30 mouse cellular contexts compared by ENCODE assay signal in genomic region chr6:31873911-31874310, GRCm38 (mm10).
DNase-seq lines count a peak whose midpoint lies in the region; ATAC-seq lines count a peak whose summit lies in the region.
"Had no signal": no experiment of that assay in that cellular context is flagged by ENCODE, and none has a peak within 500 bp of the region (broad histone marks: within the 10 kb centered on the region; RNA-seq: fewer than 3 reads in every experiment).

No protein-coding gene starts in this region.

- WGBS in forebrain, embryonic 14.5 days = 40% methylated on average over 1 of the region's 1 CpGs
- WGBS in forebrain, embryonic 16.5 days = 33% methylated on average over 1 of the region's 1 CpGs
- WGBS in hindbrain, embryonic 16.5 days = 14% methylated on average over 1 of the region's 1 CpGs
- 44% methylated on average over 1 of the region's 1 CpGs for WGBS in hindbrain, embryonic 10.5 days
- 17% methylated on average over 1 of the region's 1 CpGs for WGBS in midbrain, embryonic 13.5 days
- 54% methylated on average over 1 of the region's 1 CpGs for WGBS in midbrain, embryonic 10.5 days

- no peaks in the 10 kb centered on the region for H3K27me3 ChIP-seq in forebrain, embryonic 14.5 days (replicated peaks; ENCODE audit: control insufficient read depth, insufficient read depth, low read length)
- H3K27me3 ChIP-seq in forebrain, embryonic 16.5 days (replicated peaks; ENCODE audit: control insufficient read depth, insufficient read depth, low read length) = no peaks in the 10 kb centered on the region
- no peaks in the 10 kb centered on the region for H3K27me3 ChIP-seq in hindbrain, embryonic 16.5 days (replicated peaks; ENCODE audit: control insufficient read depth, insufficient read depth, low read length)
- H3K27me3 ChIP-seq in hindbrain, embryonic 10.5 days (ENCODE audit: insufficient read depth, poor library complexity, severe bottlenecking) = no peaks in the 10 kb centered on the region
- H3K27me3 ChIP-seq in midbrain, embryonic 13.5 days = no peaks in the 10 kb centered on the region
- H3K27me3 ChIP-seq in midbrain, embryonic 10.5 days (ENCODE audit: low read depth, poor library complexity, severe bottlenecking) = no peaks in the 10 kb centered on the region
- H3K27me3 ChIP-seq: embryonic facial prominence, embryonic 15.5 days; forebrain, embryonic 12.5 days; heart, embryonic 13.5 days; hindbrain, embryonic 15.5 days; intestine, embryonic 15.5 days; limb, embryonic 12.5 days; liver, embryonic 12.5 days; midbrain, embryonic 12.5 days had no signal

- H3K27ac ChIP-seq in forebrain, embryonic 14.5 days (ENCODE audit: low read depth, low read length) = no peak overlapping the region
- H3K27ac ChIP-seq in forebrain, embryonic 16.5 days (ENCODE audit: low read length) = no peak overlapping the region
- H3K27ac ChIP-seq in hindbrain, embryonic 16.5 days (ENCODE audit: low read depth, low read length) = no peak overlapping the region
- no peak overlapping the region for H3K27ac ChIP-seq in hindbrain, embryonic 10.5 days
- peak overlapping the region; percentile 30; the same call in 1 of the 2 replicates for H3K27ac ChIP-seq in midbrain, embryonic 13.5 days
- no peak overlapping the region for H3K27ac ChIP-seq in midbrain, embryonic 10.5 days (replicated peaks)
- H3K27ac ChIP-seq: embryonic facial prominence, embryonic 10.5 days; embryonic facial prominence, embryonic 15.5 days; forebrain, embryonic 12.5 days; heart, embryonic 13.5 days; hindbrain, embryonic 15.5 days; intestine, embryonic 15.5 days; layer of hippocampus, adult 2 months; left cerebral cortex, adult 2 months; limb, embryonic 12.5 days; liver, embryonic 12.5 days; midbrain, embryonic 12.5 days; stomach, postnatal 0 days had no signal

- H3K9me3 ChIP-seq in forebrain, embryonic 14.5 days (replicated peaks; ENCODE audit: control insufficient read depth, low read length) = no peaks in the 10 kb centered on the region
- H3K9me3 ChIP-seq in forebrain, embryonic 16.5 days (ENCODE audit: control insufficient read depth, low read length) = no peaks in the 10 kb centered on the region
- H3K9me3 ChIP-seq in hindbrain, embryonic 16.5 days (ENCODE audit: control insufficient read depth, low read length) = no peaks in the 10 kb centered on the region
- H3K9me3 ChIP-seq in hindbrain, embryonic 10.5 days = no peaks in the 10 kb centered on the region
- H3K9me3 ChIP-seq in midbrain, embryonic 13.5 days = no peaks in the 10 kb centered on the region
- no peaks in the 10 kb centered on the region for H3K9me3 ChIP-seq in midbrain, embryonic 10.5 days (replicated peaks)
- H3K9me3 ChIP-seq: embryonic facial prominence, embryonic 10.5 days; embryonic facial prominence, embryonic 15.5 days; forebrain, embryonic 12.5 days; G1E; heart, embryonic 13.5 days; hindbrain, embryonic 15.5 days; intestine, embryonic 15.5 days; limb, embryonic 12.5 days; liver, embryonic 12.5 days; midbrain, embryonic 12.5 days had no signal

- DNase-seq in adrenal gland, adult 2 months = peak; percentile 26
- DNase-seq in adrenal gland, postnatal 4 days (ENCODE audit: low spot score in 2 of 2) = no peak
- peak; percentile 21 for DNase-seq in forebrain, embryonic 14.5 days (ENCODE audit: low spot score)
- DNase-seq in hindbrain, embryonic 10.5 days (ENCODE audit: low spot score) = no peak
- DNase-seq in midbrain, embryonic 10.5 days (ENCODE audit: low spot score) = no peak
- DNase-seq: gastrocnemius, postnatal 14 days; heart, postnatal 10 days; kidney, adult 2 months; kidney, postnatal 36 days; liver, postnatal 0 days; lung, postnatal 14 days; right cerebral cortex, postnatal 4 days; thymus, adult 18-20 months; thymus, postnatal 25 days had no signal

- no peaks in the 10 kb centered on the region for H3K36me3 ChIP-seq in forebrain, embryonic 14.5 days (ENCODE audit: control insufficient read depth, insufficient read depth, low read length)
- no peaks in the 10 kb centered on the region for H3K36me3 ChIP-seq in forebrain, embryonic 16.5 days (ENCODE audit: control insufficient read depth, insufficient read depth)
- no peaks in the 10 kb centered on the region for H3K36me3 ChIP-seq in hindbrain, embryonic 16.5 days (ENCODE audit: control insufficient read depth, insufficient read depth, low read length)
- no peaks in the 10 kb centered on the region for H3K36me3 ChIP-seq in hindbrain, embryonic 10.5 days
- H3K36me3 ChIP-seq in midbrain, embryonic 13.5 days = no peaks in the 10 kb centered on the region
- H3K36me3 ChIP-seq in midbrain, embryonic 10.5 days = no peaks in the 10 kb centered on the region
- H3K36me3 ChIP-seq: embryonic facial prominence, embryonic 10.5 days; embryonic facial prominence, embryonic 15.5 days; forebrain, embryonic 12.5 days; G1E; heart, embryonic 13.5 days; hindbrain, embryonic 15.5 days; intestine, embryonic 15.5 days; limb, embryonic 12.5 days; liver, embryonic 12.5 days; midbrain, embryonic 12.5 days had no signal

- H3K4me2 ChIP-seq in forebrain, embryonic 14.5 days (ENCODE audit: low read length) = no peak overlapping the region
- no peak overlapping the region for H3K4me2 ChIP-seq in forebrain, embryonic 16.5 days (ENCODE audit: low read length)
- H3K4me2 ChIP-seq in hindbrain, embryonic 16.5 days (ENCODE audit: low read length) = no peak overlapping the region
- H3K4me2 ChIP-seq in midbrain, embryonic 13.5 days (replicated peaks) = no peak overlapping the region
- H3K4me2 ChIP-seq: embryonic facial prominence, embryonic 15.5 days; forebrain, embryonic 12.5 days; heart, embryonic 13.5 days; hindbrain, embryonic 15.5 days; intestine, embryonic 15.5 days; limb, embryonic 12.5 days; liver, embryonic 12.5 days; midbrain, embryonic 12.5 days had no signal

- H3K9ac ChIP-seq in forebrain, embryonic 14.5 days (ENCODE audit: low read length) = no peak overlapping the region
- no peak overlapping the region for H3K9ac ChIP-seq in forebrain, embryonic 16.5 days (replicated peaks; ENCODE audit: low read depth, low read length)
- H3K9ac ChIP-seq in hindbrain, embryonic 16.5 days (ENCODE audit: low read depth, low read length) = no peak overlapping the region
- no peak overlapping the region for H3K9ac ChIP-seq in midbrain, embryonic 13.5 days (replicated peaks)
- H3K9ac ChIP-seq: embryonic facial prominence, embryonic 15.5 days; forebrain, embryonic 12.5 days; heart, embryonic 13.5 days; hindbrain, embryonic 15.5 days; intestine, embryonic 15.5 days; limb, embryonic 12.5 days; liver, embryonic 12.5 days; liver, postnatal 0 days; midbrain, embryonic 12.5 days had no signal

- ATAC-seq in forebrain, embryonic 14.5 days = no peak
- ATAC-seq in forebrain, embryonic 16.5 days = no peak
- 0 out of 2 replicates have a peak, but pooled peaks have one; percentile 20 for ATAC-seq in hindbrain, embryonic 16.5 days
- ATAC-seq in midbrain, embryonic 13.5 days = 0 out of 2 replicates have a peak, but pooled peaks have one; percentile 48
- ATAC-seq: intestine, embryonic 15.5 days; liver, embryonic 12.5 days; liver, postnatal 0 days had no signal

- H3K4me1 ChIP-seq in forebrain, embryonic 14.5 days (ENCODE audit: control insufficient read depth, insufficient read depth, low read length) = no peaks in the 10 kb centered on the region
- H3K4me1 ChIP-seq in forebrain, embryonic 16.5 days (replicated peaks; ENCODE audit: control insufficient read depth, insufficient read depth, low read length) = no peaks in the 10 kb centered on the region
- peaks cover 3% of the 10 kb centered on the region; the same call in 1 of the 2 replicates for H3K4me1 ChIP-seq in hindbrain, embryonic 16.5 days (ENCODE audit: control insufficient read depth, insufficient read depth, low read depth, low read length)
- peaks cover 5% of the 10 kb centered on the region; the same call in 1 of the 2 replicates for H3K4me1 ChIP-seq in hindbrain, embryonic 10.5 days (replicated peaks)
- H3K4me1 ChIP-seq in midbrain, embryonic 13.5 days (replicated peaks) = peaks cover 12% of the 10 kb centered on the region
- peaks cover 6% of the 10 kb centered on the region; the same call in 1 of the 2 replicates for H3K4me1 ChIP-seq in midbrain, embryonic 10.5 days
- H3K4me1 ChIP-seq: embryonic facial prominence, embryonic 10.5 days; embryonic facial prominence, embryonic 15.5 days; intestine, embryonic 15.5 days; limb, embryonic 12.5 days; liver, embryonic 12.5 days; midbrain, embryonic 12.5 days had no signal

- H3K4me3 ChIP-seq in forebrain, embryonic 14.5 days (ENCODE audit: low read depth, low read length) = no peak overlapping the region
- no peak overlapping the region for H3K4me3 ChIP-seq in forebrain, embryonic 16.5 days (replicated peaks; ENCODE audit: low read length)
- no peak overlapping the region for H3K4me3 ChIP-seq in hindbrain, embryonic 16.5 days (ENCODE audit: low read length)
- no peak overlapping the region for H3K4me3 ChIP-seq in hindbrain, embryonic 10.5 days
- no peak overlapping the region for H3K4me3 ChIP-seq in midbrain, embryonic 13.5 days (replicated peaks)
- no peak overlapping the region for H3K4me3 ChIP-seq in midbrain, embryonic 10.5 days
- H3K4me3 ChIP-seq: embryonic facial prominence, embryonic 10.5 days; embryonic facial prominence, embryonic 15.5 days; forebrain, embryonic 12.5 days; heart, embryonic 13.5 days; hindbrain, embryonic 15.5 days; intestine, embryonic 15.5 days; layer of hippocampus, adult 2 months; left cerebral cortex, adult 2 months; limb, embryonic 12.5 days; liver, embryonic 12.5 days; midbrain, embryonic 12.5 days had no signal

Comparison
In these comparisons a context has a peak if more than half of its experiments do, and no peak if none do; other contexts are left out.
1. DNase-seq: peak in adrenal gland, adult 2 months (single experiment) and forebrain, embryonic 14.5 days (single experiment); none in adrenal gland, postnatal 4 days (0 of 2), hindbrain, embryonic 10.5 days (single experiment) and midbrain, embryonic 10.5 days (single experiment).
2. ATAC-seq: peak in hindbrain, embryonic 16.5 days (single experiment) and midbrain, embryonic 13.5 days (single experiment); none in forebrain, embryonic 14.5 days (single experiment) and forebrain, embryonic 16.5 days (single experiment).